Mouse (Mus musculus): Measurements from ENCODE around the gene Tmem43.

DNA sequence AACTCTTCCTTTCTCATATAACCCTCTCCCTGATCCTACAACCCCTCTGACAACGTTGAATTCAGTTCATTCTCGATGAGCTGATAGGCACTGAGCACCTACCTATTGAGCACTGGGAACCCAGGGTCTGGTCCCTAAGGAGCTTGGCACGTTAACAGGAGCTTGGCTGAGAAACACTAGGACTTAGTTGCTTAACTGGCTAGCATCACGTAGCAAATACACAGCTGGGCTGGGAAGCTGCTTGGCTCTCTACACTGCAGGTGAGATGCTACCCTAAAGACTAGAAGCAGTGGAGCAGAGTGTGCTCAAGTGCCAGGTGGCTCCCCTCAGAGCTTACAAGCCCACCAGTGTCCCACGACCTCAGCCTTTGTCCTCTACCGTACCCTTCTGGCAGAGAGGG, 59.2 kb downstream of the Tmem43 start:
- TF ChIP-seq POLR2A (IDR thresholded peaks at IDR 0.05; ENCODE audit: borderline replicate concordance, control insufficient read depth, low read depth, low read length) (no peak), CTCF (IDR thresholded peaks at IDR 0.05; ENCODE audit: control insufficient read depth, insufficient read depth, low read length) (no peak)

Data from bone marrow, adult 2 months (tissue).